Mouse (Mus musculus) small intestine, adult 2 months (tissue): ENCODE measurements at regions not wholly inside any gene's neighbourhood (a gene's known extent, or its start where the extent isn't known, plus 50 kb on each side); places are given as distances from the start of the nearest gene placed in this dataset.

Experiments used
- H3K27ac ChIP-seq: fragments of 200-500 bp; 2 replicates; pipeline ENCODE4 v1.5.1; 2012; ENCODE audit warnings: low read depth, low read length, control low read depth, inconsistent platforms; ENCODE audit not compliant: insufficient read depth
- H3K27me3 ChIP-seq: fragments of 200-500 bp; 2 replicates; pipeline ENCODE4 v1.6.1; 2012; ENCODE audit warnings: mild to moderate bottlenecking, moderate library complexity, low read length, inconsistent platforms; ENCODE audit not compliant: control insufficient read depth, insufficient read depth
- H3K36me3 ChIP-seq: fragments of 200-500 bp; 2 replicates; pipeline ENCODE4 v1.6.1; 2012; ENCODE audit warnings: mild to moderate bottlenecking, low read length, control low read depth, inconsistent platforms; ENCODE audit not compliant: control insufficient read depth, insufficient read depth
- H3K4me1 ChIP-seq: fragments of 200-500 bp; 2 replicates; pipeline ENCODE4 v1.6.1; 2012; ENCODE audit warnings: low read length, inconsistent platforms, mixed read lengths; ENCODE audit not compliant: control insufficient read depth, insufficient read depth, insufficient read length
- H3K4me3 ChIP-seq: fragments of 200-500 bp; 2 replicates; pipeline ENCODE4 v1.5.1; 2012; ENCODE audit warnings: low read depth, mild to moderate bottlenecking, control low read depth, inconsistent platforms, low read length, moderate library complexity
- CTCF ChIP-seq: fragments of 200-500 bp; IDR thresholded peaks from 2 replicates; pipeline ENCODE4 v1.5.1; 2012; ENCODE audit warnings: low read depth, mild to moderate bottlenecking, control low read depth, inconsistent platforms, low read length, moderate library complexity, mixed read lengths; ENCODE audit not compliant: insufficient replicate concordance, insufficient read length; ENCODE audit errors: extremely low read depth
- POLR2A ChIP-seq: fragments of 200-500 bp; IDR thresholded peaks from 2 replicates; pipeline ENCODE4 v1.6.1; 2012; ENCODE audit warnings: low read depth, mild to moderate bottlenecking, control low read depth, inconsistent platforms, low read length, moderate library complexity
- WGBS: fragments of 180-500 bp; shearing (Covaris S2); methylation state at CpG from one replicate; pipeline ENCODE4 v1.1.7; 2018; 5-methylcytosine and 5-hydroxymethylcytosine counted together

DNA sequence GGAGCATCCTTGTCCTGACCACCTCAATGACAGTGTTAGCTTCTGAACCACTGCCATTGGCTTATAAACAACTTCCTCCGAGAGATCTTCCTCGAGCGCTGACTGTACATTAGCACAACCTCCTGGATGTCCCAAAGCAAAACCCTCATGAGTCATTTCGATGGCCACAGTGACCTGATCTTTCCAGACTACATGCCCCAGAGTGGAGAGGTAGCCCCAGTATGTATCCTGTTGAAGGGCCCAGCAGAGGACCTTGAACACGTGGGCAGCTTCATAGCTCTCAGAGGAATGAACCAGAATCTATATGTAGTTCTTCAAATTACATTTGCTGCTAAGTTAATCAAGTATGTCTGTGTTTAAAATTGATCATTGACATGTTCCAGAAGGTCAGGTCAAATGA, 118.1 kb downstream of the Mtx3 start:
- Histone ChIP-seq H3K4me3 (no peak overlapping the region), H3K27me3 (0 out of 2 replicates have a peak, but pooled peaks cover 2% of the 10 kb centered on the region), H3K4me1 (no peaks in the 10 kb centered on the region), H3K27ac (no peak overlapping the region), H3K36me3 (no peaks in the 10 kb centered on the region)
- no peak for TF ChIP-seq CTCF
- TF ChIP-seq POLR2A = no peak
- 76% methylated on average over 5 of the region's 5 CpGs for WGBS

- WGBS = 90% methylated on average over 2 of the region's 2 CpGs
- no peaks in the 10 kb centered on the region for H3K4me1 ChIP-seq
- H3K27ac ChIP-seq = no peak overlapping the region
- no peak overlapping the region for H3K4me3 ChIP-seq
- 0 out of 2 replicates have a peak, but pooled peaks cover 2% of the 10 kb centered on the region for H3K27me3 ChIP-seq
- TF ChIP-seq POLR2A = no peak
- TF ChIP-seq CTCF = no peak
- no peaks in the 10 kb centered on the region for H3K36me3 ChIP-seq
These were observed 118.9 kb downstream of the Mtx3 start for GRCm38 (mm10) chr13:92963351-92963895.

DNA sequence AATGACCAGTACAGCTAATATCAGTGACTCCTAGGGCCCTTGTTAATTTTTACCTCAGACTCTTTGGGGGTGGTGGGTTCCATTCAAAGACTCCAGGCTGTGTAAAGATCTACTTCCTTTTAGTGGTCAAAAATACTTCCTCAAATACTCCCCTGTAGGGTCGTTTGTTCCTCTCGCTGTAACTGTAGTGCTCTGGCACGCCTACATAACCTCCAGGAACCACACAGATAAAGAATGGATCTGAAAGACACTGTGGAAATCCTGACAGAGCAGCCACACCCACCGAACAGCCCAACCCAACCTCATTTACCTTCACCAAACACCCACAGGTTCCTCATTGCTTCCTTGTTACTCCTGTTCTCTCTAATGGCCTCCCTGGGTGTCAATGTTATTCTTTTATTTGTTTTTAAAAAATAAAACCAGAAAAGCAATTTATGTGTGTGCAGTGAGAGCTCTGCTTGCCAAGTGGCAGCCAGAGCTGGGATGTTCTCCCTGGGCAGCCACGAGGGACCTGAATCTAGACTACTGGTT, 119.7 kb downstream of the Mtx3 start:
- H3K36me3 ChIP-seq = no peaks in the 10 kb centered on the region
- no peak overlapping the region for H3K27ac ChIP-seq
- H3K4me3 ChIP-seq = no peak overlapping the region
- 0 out of 2 replicates have a peak, but pooled peaks cover 2% of the 10 kb centered on the region for H3K27me3 ChIP-seq
- no peaks in the 10 kb centered on the region for H3K4me1 ChIP-seq
- WGBS = 26% methylated on average over 5 of the region's 5 CpGs
- TF ChIP-seq POLR2A (no peak), CTCF (no peak)

DNA sequence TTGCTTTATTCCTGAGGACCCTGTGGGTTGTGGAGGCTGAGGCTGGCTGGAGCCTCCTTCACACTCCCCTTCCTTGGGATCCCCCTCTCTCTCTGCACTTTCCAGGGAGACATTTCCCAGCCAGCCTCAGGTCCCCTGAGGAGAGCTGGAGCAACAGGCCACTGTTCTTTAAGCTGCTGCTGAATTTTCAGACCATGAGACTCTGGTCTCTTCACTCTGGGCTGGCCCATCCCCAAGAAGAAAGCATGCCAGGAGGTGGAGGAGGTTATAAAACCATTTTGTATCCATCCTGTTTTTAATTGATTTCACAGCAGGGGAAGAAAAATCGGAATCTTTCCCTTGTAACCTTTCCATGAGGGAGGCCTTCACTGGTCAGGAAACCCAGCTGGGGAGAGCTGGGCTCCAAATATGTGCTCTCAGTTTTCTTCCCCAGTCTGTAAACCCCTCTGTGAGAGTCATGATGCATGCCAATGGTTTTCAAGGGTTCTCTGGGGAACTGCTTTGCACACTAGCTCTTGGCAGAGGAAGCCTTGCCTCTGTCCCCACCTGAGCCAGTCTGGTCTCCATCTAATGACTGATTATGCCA, 122.6 kb downstream of the Mtx3 start:
- H3K4me1 ChIP-seq = no peaks in the 10 kb centered on the region
- TF ChIP-seq CTCF = no peak
- TF ChIP-seq POLR2A = no peak
- no peak overlapping the region for H3K4me3 ChIP-seq
- 47% methylated on average over 1 of the region's 1 CpGs for WGBS
- H3K36me3 ChIP-seq = no peaks in the 10 kb centered on the region
- 0 out of 2 replicates have a peak, but pooled peaks cover 2% of the 10 kb centered on the region for H3K27me3 ChIP-seq
- H3K27ac ChIP-seq = no peak overlapping the region

GRCm38 (mm10) chr13:92969579-92969978, 125.0 kb downstream of the Mtx3 start:
- no peak overlapping the region for H3K4me3 ChIP-seq
- H3K4me1 ChIP-seq = no peaks in the 10 kb centered on the region
- 85% methylated on average over 1 of the region's 1 CpGs for WGBS
- no peaks in the 10 kb centered on the region for H3K36me3 ChIP-seq
- no peak overlapping the region for H3K27ac ChIP-seq
- TF ChIP-seq CTCF (no peak), POLR2A (no peak)
- 0 out of 2 replicates have a peak, but pooled peaks cover 2% of the 10 kb centered on the region for H3K27me3 ChIP-seq

- no peaks in the 10 kb centered on the region for H3K36me3 ChIP-seq
These were observed 128.3 kb downstream of the Mtx3 start for GRCm38 (mm10) chr13:92972891-92973290.

GRCm38 (mm10) chr13:92973791-92974190, 129.2 kb downstream of the Mtx3 start:
- Histone ChIP-seq H3K27me3 (no peaks in the 10 kb centered on the region), H3K36me3 (no peaks in the 10 kb centered on the region), H3K4me3 (no peak overlapping the region), H3K27ac (no peak overlapping the region), H3K4me1 (no peaks in the 10 kb centered on the region)
- WGBS = 69% methylated on average over 4 of the region's 4 CpGs
- TF ChIP-seq POLR2A = no peak
- no peak for TF ChIP-seq CTCF

More at GRCm38 (mm10) chr13:92972891-92973290, 128.3 kb downstream of the Mtx3 start:
- no peaks in the 10 kb centered on the region for H3K27me3 ChIP-seq
- H3K4me1 ChIP-seq = no peaks in the 10 kb centered on the region
- TF ChIP-seq CTCF (no peak), POLR2A (no peak)
- no peak overlapping the region for H3K4me3 ChIP-seq
- no peak overlapping the region for H3K27ac ChIP-seq
- 76% methylated on average over 5 of the region's 5 CpGs for WGBS
